Mouse (Mus musculus) CH12.LX (cell line): ENCODE measurements around the gene Pnpla3.

ENCODE experiments used
- CHD1 ChIP-seq: IDR thresholded peaks from 2 replicates; pipeline ENCODE4 v1.6.1; 2012; ENCODE audit warnings: low read depth, low read length, improper control_type of control experiment, inconsistent platforms
- CTCF ChIP-seq, 2 experiments: IDR thresholded peaks in 1 of 2; conservative IDR thresholded peaks in 1 of 2; 2 replicates each; pipeline ENCODE4 v1.5.1; 2011 to 2012; ENCODE audit warnings: low read depth in 2 of 2, low read length in 2 of 2, improper control_type of control experiment in 1 of 2, inconsistent platforms in 1 of 2, mild to moderate bottlenecking in 1 of 2, moderate library complexity in 1 of 2
- EP300 ChIP-seq: IDR thresholded peaks from 2 replicates; pipeline ENCODE4 v1.6.1; 2011; ENCODE audit warnings: low read length, improper control_type of control experiment
- JUN ChIP-seq: IDR thresholded peaks from 2 replicates; pipeline ENCODE4 v1.6.1; 2011; ENCODE audit warnings: low read depth, mild to moderate bottlenecking, low read length, improper control_type of control experiment, moderate library complexity; ENCODE audit not compliant: insufficient read depth
- MAX ChIP-seq: IDR thresholded peaks from 2 replicates; pipeline ENCODE4 v1.6.1; 2011; ENCODE audit warnings: low read length, improper control_type of control experiment
- POLR2A ChIP-seq: IDR thresholded peaks from 2 replicates; pipeline ENCODE4 v1.6.1; 2011; ENCODE audit warnings: low read depth, mild to moderate bottlenecking, improper control_type of control experiment, low read length
- POLR2AphosphoS2 ChIP-seq: IDR thresholded peaks from 2 replicates; pipeline ENCODE4 v1.6.1; 2011; ENCODE audit warnings: low read depth, low read length, improper control_type of control experiment
- TBP ChIP-seq: conservative IDR thresholded peaks from 2 replicates; pipeline ENCODE4 v1.6.1; 2011; ENCODE audit warnings: low read depth, low read length, improper control_type of control experiment
- TCF12 ChIP-seq: IDR thresholded peaks from 2 replicates; pipeline ENCODE4 v1.6.1; 2014; ENCODE audit warnings: low read depth, mild to moderate bottlenecking, inconsistent platforms, low read length, improper control_type of control experiment
- USF1 ChIP-seq: IDR thresholded peaks from 2 replicates; pipeline ENCODE4 v1.6.1; 2014; ENCODE audit warnings: low read depth, mild to moderate bottlenecking, inconsistent platforms, low read length, improper control_type of control experiment

DNA sequence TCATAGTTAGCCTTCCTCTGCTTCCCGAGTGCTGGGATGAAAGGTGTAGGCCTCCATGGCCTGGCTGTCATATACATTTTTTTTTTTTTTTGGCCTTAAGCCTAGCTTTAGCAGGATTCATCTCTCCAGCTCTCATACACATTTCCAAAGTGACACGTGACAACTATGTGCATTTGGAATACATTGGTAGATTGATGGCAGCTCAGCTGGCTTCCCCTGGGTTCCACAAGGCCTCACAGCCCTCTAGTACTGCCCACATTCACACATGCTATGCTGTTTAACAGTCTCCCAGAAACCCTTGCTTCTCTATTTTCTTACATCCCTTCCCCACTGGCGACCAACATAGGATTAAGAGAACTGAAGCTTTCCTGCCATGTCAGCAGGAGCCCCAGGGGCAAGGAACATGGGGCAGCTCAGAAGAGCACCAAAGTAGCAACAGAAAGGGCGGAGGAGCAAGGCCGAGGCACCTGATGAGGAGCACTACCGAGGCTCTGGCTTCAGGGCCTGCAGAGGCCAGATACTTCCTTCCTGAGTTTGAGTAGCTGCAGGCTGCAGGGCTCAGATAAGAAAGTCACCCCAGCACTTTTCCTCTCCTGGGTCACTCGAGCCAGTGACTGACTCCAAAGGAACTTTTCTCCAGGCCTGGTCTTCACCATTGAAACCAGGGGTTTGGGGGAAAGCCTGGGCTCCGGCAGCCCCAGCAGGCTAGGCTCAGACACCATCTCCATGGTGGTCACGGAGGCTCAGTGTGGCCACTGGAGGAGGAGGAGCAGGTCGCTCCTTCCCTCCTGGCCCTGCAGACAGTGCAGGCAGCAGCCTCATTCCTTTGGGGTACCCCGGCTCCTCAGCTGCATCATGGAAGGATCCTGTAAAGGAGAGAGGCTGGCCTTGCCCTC is 42.1 kb downstream of the Pnpla3 start:
- TF ChIP-seq CTCF (conservative IDR thresholded peaks at IDR 0.05 in 1 of 2, IDR thresholded peaks at IDR 0.05 in 1 of 2; ENCODE audit: low read depth in 2 of 2, low read length in 2 of 2), result no peak
- no peak for TF ChIP-seq CHD1
- no peak for TF ChIP-seq POLR2A
- TF ChIP-seq TCF12, result no peak
- no peak for TF ChIP-seq EP300
- no peak for TF ChIP-seq TBP
- no peak for TF ChIP-seq USF1
- no peak for TF ChIP-seq POLR2AphosphoS2
- TF ChIP-seq JUN, result no peak
- no peak for TF ChIP-seq MAX
